Mouse (Mus musculus): Measurements from ENCODE around the gene Pde10a. TPM values are rescaled to one million over a fixed set of nuclear protein-coding genes. Genes with fewer than 3 reads are reported as not detected.
A peak's percentile ranks its signal among the peaks of the same experiment; 100 is the strongest.

Gene Pde10a
- polyA plus RNA-seq, 1 experiment from 2014 or later: 10.7 TPM

- H3K27me3 ChIP-seq: no peaks in the 10 kb centered on the region
- H3K27ac ChIP-seq: no peak overlapping the region
- H3K4me2 ChIP-seq: no peak overlapping the region
- no peaks in the 10 kb centered on the region for H3K4me1 ChIP-seq
- no peak overlapping the region for H3K4me3 ChIP-seq (replicated peaks)
- no peaks in the 10 kb centered on the region for H3K9me3 ChIP-seq
- WGBS: 84% methylated on average over 4 of the region's 4 CpGs
- no peak for ATAC-seq (ENCODE audit: low FRiP score)
- no peak overlapping the region for H3K9ac ChIP-seq
- H3K36me3 ChIP-seq (replicated peaks): no peaks in the 10 kb centered on the region
Observed at GRCm38 (mm10) chr17:8611916-8612315, 86.7 kb downstream of the Pde10a start.

- no peaks in the 10 kb centered on the region for H3K4me1 ChIP-seq
- H3K9ac ChIP-seq: no peak overlapping the region
- no peaks in the 10 kb centered on the region for H3K27me3 ChIP-seq
- H3K36me3 ChIP-seq (replicated peaks): no peaks in the 10 kb centered on the region
- 32% methylated on average over 7 of the region's 7 CpGs for WGBS
- peak; percentile 58; the same call in 1 of the 2 replicates for ATAC-seq (ENCODE audit: low FRiP score)
- H3K4me2 ChIP-seq: no peak overlapping the region
- no peak overlapping the region for H3K4me3 ChIP-seq (replicated peaks)
- H3K27ac ChIP-seq: no peak overlapping the region
- no peaks in the 10 kb centered on the region for H3K9me3 ChIP-seq
Observed at GRCm38 (mm10) chr17:8613882-8614551, 88.8 kb downstream of the Pde10a start.

GRCm38 (mm10) chr17:8620346-8620745 is 95.2 kb downstream of the Pde10a start:
- no peak overlapping the region for H3K4me3 ChIP-seq (replicated peaks)
- 32% methylated on average over 5 of the region's 5 CpGs for WGBS
- no peak overlapping the region for H3K9ac ChIP-seq
- H3K27ac ChIP-seq: no peak overlapping the region
- H3K36me3 ChIP-seq (replicated peaks): no peaks in the 10 kb centered on the region
- no peak for ATAC-seq (ENCODE audit: low FRiP score)
- no peaks in the 10 kb centered on the region for H3K27me3 ChIP-seq
- no peaks in the 10 kb centered on the region for H3K9me3 ChIP-seq
- H3K4me1 ChIP-seq: 0 out of 2 replicates have a peak, but pooled peaks cover 7% of the 10 kb centered on the region
- H3K4me2 ChIP-seq: no peak overlapping the region

GRCm38 (mm10) chr17:8621105-8621504 is 95.9 kb downstream of the Pde10a start:
- Histone ChIP-seq H3K4me2 (no peak overlapping the region), H3K4me3 (replicated peaks) (no peak overlapping the region), H3K36me3 (replicated peaks) (no peaks in the 10 kb centered on the region), H3K9ac (no peak overlapping the region), H3K9me3 (no peaks in the 10 kb centered on the region), H3K27ac (no peak overlapping the region), H3K4me1 (0 out of 2 replicates have a peak, but pooled peaks cover 7% of the 10 kb centered on the region), H3K27me3 (no peaks in the 10 kb centered on the region)
- WGBS: 94% methylated on average over 2 of the region's 2 CpGs
- no peak for ATAC-seq (ENCODE audit: low FRiP score)

GRCm38 (mm10) chr17:8621906-8622305 is 96.7 kb downstream of the Pde10a start:
- no peak overlapping the region for H3K9ac ChIP-seq
- ATAC-seq (ENCODE audit: low FRiP score): no peak
- H3K9me3 ChIP-seq: no peaks in the 10 kb centered on the region
- no peak overlapping the region for H3K4me2 ChIP-seq
- no peaks in the 10 kb centered on the region for H3K36me3 ChIP-seq (replicated peaks)
- no peak overlapping the region for H3K27ac ChIP-seq
- no peak overlapping the region for H3K4me3 ChIP-seq (replicated peaks)
- H3K4me1 ChIP-seq: 0 out of 2 replicates have a peak, but pooled peaks cover 7% of the 10 kb centered on the region
- H3K27me3 ChIP-seq: no peaks in the 10 kb centered on the region
- WGBS: 67% methylated on average over 6 of the region's 6 CpGs

- Histone ChIP-seq H3K9me3 (no peaks in the 10 kb centered on the region), H3K27ac (no peak overlapping the region), H3K4me2 (no peak overlapping the region), H3K9ac (no peak overlapping the region), H3K4me1 (0 out of 2 replicates have a peak, but pooled peaks cover 7% of the 10 kb centered on the region), H3K27me3 (no peaks in the 10 kb centered on the region), H3K36me3 (replicated peaks) (no peaks in the 10 kb centered on the region), H3K4me3 (replicated peaks) (no peak overlapping the region)
- 41% methylated on average over 8 of the region's 8 CpGs for WGBS
- ATAC-seq (ENCODE audit: low FRiP score): no peak
Observed at GRCm38 (mm10) chr17:8626421-8626820, 101.2 kb downstream of the Pde10a start.

- no peak for ATAC-seq (ENCODE audit: low FRiP score)
- Histone ChIP-seq H3K36me3 (replicated peaks) (no peaks in the 10 kb centered on the region), H3K4me3 (replicated peaks) (no peak overlapping the region), H3K27me3 (no peaks in the 10 kb centered on the region), H3K4me2 (no peak overlapping the region), H3K4me1 (peaks cover 6% of the 10 kb centered on the region; the same call in 1 of the 2 replicates), H3K27ac (no peak overlapping the region), H3K9me3 (no peaks in the 10 kb centered on the region), H3K9ac (no peak overlapping the region)
- WGBS: 71% methylated on average over 1 of the region's 1 CpGs
Observed at GRCm38 (mm10) chr17:8631701-8632100, 106.5 kb downstream of the Pde10a start.

GRCm38 (mm10) chr17:8633596-8633995 is 108.4 kb downstream of the Pde10a start:
- H3K4me1 ChIP-seq: peaks cover 6% of the 10 kb centered on the region; the same call in 1 of the 2 replicates
- H3K4me2 ChIP-seq: no peak overlapping the region
- H3K9me3 ChIP-seq: no peaks in the 10 kb centered on the region
- no peak overlapping the region for H3K27ac ChIP-seq
- no peak overlapping the region for H3K9ac ChIP-seq
- no peak overlapping the region for H3K4me3 ChIP-seq (replicated peaks)
- H3K27me3 ChIP-seq: no peaks in the 10 kb centered on the region
- 46% methylated on average over 8 of the region's 8 CpGs for WGBS
- no peaks in the 10 kb centered on the region for H3K36me3 ChIP-seq (replicated peaks)
- no peak for ATAC-seq (ENCODE audit: low FRiP score)

GRCm38 (mm10) chr17:8634476-8634875 is 109.3 kb downstream of the Pde10a start:
- 84% methylated on average over 4 of the region's 4 CpGs for whole genome bisulfite sequencing

GRCm38 (mm10) chr17:8636231-8636630 is 111.1 kb downstream of the Pde10a start:
- no peaks in the 10 kb centered on the region for H3K27me3 ChIP-seq
- no peak overlapping the region for H3K27ac ChIP-seq
- peaks cover 6% of the 10 kb centered on the region; the same call in 1 of the 2 replicates for H3K4me1 ChIP-seq
- H3K4me3 ChIP-seq (replicated peaks): no peak overlapping the region
- 64% methylated on average over 3 of the region's 3 CpGs for WGBS
- ATAC-seq (ENCODE audit: low FRiP score): no peak
- H3K9me3 ChIP-seq: no peaks in the 10 kb centered on the region
- no peaks in the 10 kb centered on the region for H3K36me3 ChIP-seq (replicated peaks)
- no peak overlapping the region for H3K9ac ChIP-seq
- H3K4me2 ChIP-seq: no peak overlapping the region

More at GRCm38 (mm10) chr17:8634476-8634875, 109.3 kb downstream of the Pde10a start:
- no peaks in the 10 kb centered on the region for H3K27me3 ChIP-seq
- ATAC-seq (ENCODE audit: low FRiP score): no peak
- no peak overlapping the region for H3K4me2 ChIP-seq
- no peak overlapping the region for H3K27ac ChIP-seq
- no peaks in the 10 kb centered on the region for H3K36me3 ChIP-seq (replicated peaks)
- no peak overlapping the region for H3K9ac ChIP-seq
- no peak overlapping the region for H3K4me3 ChIP-seq (replicated peaks)
- H3K4me1 ChIP-seq: peaks cover 6% of the 10 kb centered on the region; the same call in 1 of the 2 replicates
- H3K9me3 ChIP-seq: no peaks in the 10 kb centered on the region

GRCm38 (mm10) chr17:8636691-8637090 is 111.5 kb downstream of the Pde10a start:
- Histone ChIP-seq H3K27me3 (no peaks in the 10 kb centered on the region), H3K9me3 (no peaks in the 10 kb centered on the region), H3K4me2 (no peak overlapping the region), H3K36me3 (replicated peaks) (no peaks in the 10 kb centered on the region), H3K27ac (no peak overlapping the region), H3K4me3 (replicated peaks) (no peak overlapping the region), H3K4me1 (peaks cover 6% of the 10 kb centered on the region; the same call in 1 of the 2 replicates), H3K9ac (no peak overlapping the region)
- 81% methylated on average over 11 of the region's 11 CpGs for WGBS
- ATAC-seq (ENCODE audit: low FRiP score): no peak

GRCm38 (mm10) chr17:8637181-8637580 is 112.0 kb downstream of the Pde10a start:
- 84% methylated on average over 4 of the region's 4 CpGs for WGBS
- H3K4me2 ChIP-seq: no peak overlapping the region
- H3K9me3 ChIP-seq: no peaks in the 10 kb centered on the region
- no peaks in the 10 kb centered on the region for H3K27me3 ChIP-seq
- no peak for ATAC-seq (ENCODE audit: low FRiP score)
- H3K4me3 ChIP-seq (replicated peaks): no peak overlapping the region
- peaks cover 6% of the 10 kb centered on the region; the same call in 1 of the 2 replicates for H3K4me1 ChIP-seq
- H3K27ac ChIP-seq: no peak overlapping the region
- H3K36me3 ChIP-seq (replicated peaks): no peaks in the 10 kb centered on the region
- H3K9ac ChIP-seq: no peak overlapping the region

All from forebrain, embryonic 12.5 days (tissue).